Mouse (Mus musculus): ENCODE measurements around the gene Ahcyl2.
"Not testable (repeated sequence)": the region's sequence is repeated elsewhere in the genome, so short reads cannot be mapped to it uniquely, and the experiment has no call there.

The Ahcyl2 gene

GRCm38 (mm10) chr6:29815634-29816033 is 47.8 kb downstream of the Ahcyl2 start:
- no peak for DNase-seq

- not testable (repeated sequence) for DNase-seq
These were observed 48.6 kb downstream of the Ahcyl2 start for GRCm38 (mm10) chr6:29816371-29816770.

GRCm38 (mm10) chr6:29819309-29819708 is 51.5 kb downstream of the Ahcyl2 start:
- peak; percentile 44 for DNase-seq

- no peak for DNase-seq
These were observed 52.5 kb downstream of the Ahcyl2 start for GRCm38 (mm10) chr6:29820314-29820713.

GRCm38 (mm10) chr6:29820926-29821325 is 53.1 kb downstream of the Ahcyl2 start:
- no peak for DNase-seq

GRCm38 (mm10) chr6:29821770-29822169 is 54.0 kb downstream of the Ahcyl2 start:
- DNase-seq: no peak

- no peak for DNase-seq
These were observed 57.5 kb downstream of the Ahcyl2 start for GRCm38 (mm10) chr6:29825302-29825701.

GRCm38 (mm10) chr6:29827291-29828242 is 59.8 kb downstream of the Ahcyl2 start:
- DNase-seq: no peak

- DNase-seq: no peak
These were observed 60.9 kb downstream of the Ahcyl2 start for GRCm38 (mm10) chr6:29828574-29829234.

GRCm38 (mm10) chr6:29832356-29832755 is 64.5 kb downstream of the Ahcyl2 start:
- DNase-seq: no peak

- DNase-seq: no peak
These were observed 65.3 kb downstream of the Ahcyl2 start for GRCm38 (mm10) chr6:29833117-29833516.

GRCm38 (mm10) chr6:29833568-29834255 is 65.9 kb downstream of the Ahcyl2 start:
- peak; percentile 52 for DNase-seq

- no peak for DNase-seq
These were observed 67.8 kb downstream of the Ahcyl2 start for GRCm38 (mm10) chr6:29835543-29836177.

GRCm38 (mm10) chr6:29837579-29837978 is 69.8 kb downstream of the Ahcyl2 start:
- DNase-seq: no peak

- DNase-seq: no peak
These were observed 70.7 kb downstream of the Ahcyl2 start for GRCm38 (mm10) chr6:29838531-29838930.

- DNase-seq: no peak
These were observed 72.2 kb downstream of the Ahcyl2 start for GRCm38 (mm10) chr6:29840008-29840407.

GRCm38 (mm10) chr6:29841461-29841860 is 73.7 kb downstream of the Ahcyl2 start:
- DNase-seq: no peak

GRCm38 (mm10) chr6:29847643-29848166 is 79.9 kb downstream of the Ahcyl2 start:
- no peak for DNase-seq

- no peak for DNase-seq
These were observed 81.0 kb downstream of the Ahcyl2 start for GRCm38 (mm10) chr6:29848808-29849207.

GRCm38 (mm10) chr6:29850096-29850495 is 82.3 kb downstream of the Ahcyl2 start:
- DNase-seq: no peak

GRCm38 (mm10) chr6:29850747-29851146 is 82.9 kb downstream of the Ahcyl2 start:
- DNase-seq: no peak

GRCm38 (mm10) chr6:29851873-29852272 is 84.1 kb downstream of the Ahcyl2 start:
- no peak for DNase-seq

Measured in retina, postnatal 1 day (tissue).